Mouse (Mus musculus): ENCODE results near the gene Zer1.

Gene Zer1

DNA sequence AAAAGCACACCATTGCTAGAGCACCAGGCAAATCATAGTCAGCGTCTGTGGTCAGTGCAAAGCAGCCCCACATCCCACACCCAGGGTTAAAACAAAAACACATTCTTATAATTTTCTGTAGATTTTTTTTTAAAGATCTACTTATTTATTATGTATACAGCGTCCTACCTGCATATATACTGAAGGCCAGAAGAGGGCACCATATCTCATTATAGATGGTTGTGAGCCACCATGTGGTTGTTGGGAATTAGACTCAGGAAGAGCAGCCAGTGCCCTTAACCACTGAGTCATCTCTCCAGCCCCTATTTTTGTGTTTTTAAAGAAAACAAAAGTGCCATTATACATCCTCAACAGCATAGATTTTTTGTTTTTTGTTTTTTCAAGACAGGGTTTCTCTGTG, 4.4 kb upstream of the Zer1 start:
- peak in 1 of 2 experiments; percentile 51 for DNase-seq (ENCODE audit: low spot score in 2 of 2)

- no peak for DNase-seq (ENCODE audit: low spot score in 2 of 2)
Measured at GRCm38 (mm10) chr2:30123729-30124471, 485 bp downstream of the Zer1 start.

DNA sequence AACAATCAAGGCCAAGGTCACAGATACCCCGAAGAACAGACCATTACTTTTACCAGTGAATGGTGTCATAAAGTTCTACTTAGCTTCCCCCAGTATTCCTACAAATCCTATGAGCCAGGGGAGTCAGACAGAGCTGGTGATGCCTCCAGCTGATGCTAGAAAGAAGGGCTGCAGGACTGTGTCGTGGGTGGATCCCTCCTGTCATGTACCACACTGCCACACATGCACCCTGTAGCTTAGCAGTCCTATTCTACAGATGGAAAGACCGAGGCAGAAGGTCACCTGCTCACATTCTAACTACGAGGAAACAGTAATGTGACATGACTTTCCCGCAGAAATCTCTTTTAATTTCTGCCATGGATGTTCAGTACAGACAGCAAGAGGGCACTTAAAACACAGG, 1.6 kb downstream of the Zer1 start:
- DNase-seq (ENCODE audit: low spot score in 2 of 2) = no peak

DNA sequence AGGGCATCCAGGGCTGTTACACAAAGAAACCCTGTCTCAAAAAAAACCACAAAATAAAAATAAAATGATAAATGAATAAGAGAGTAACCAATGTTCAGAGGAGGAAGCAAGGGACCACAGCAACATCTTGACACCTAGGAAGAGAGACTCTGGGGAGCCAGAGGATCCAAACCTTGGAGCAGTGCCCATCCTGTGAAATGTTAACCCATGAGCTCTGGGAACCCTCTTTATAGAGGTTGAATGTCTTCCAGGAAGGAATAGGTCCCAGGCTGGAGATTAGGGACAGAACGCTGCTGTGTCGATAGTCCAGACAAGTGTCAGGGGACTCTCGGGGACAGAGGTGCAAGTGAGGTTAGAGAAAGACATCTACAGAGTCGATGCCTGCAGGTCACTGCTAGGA, 4.1 kb downstream of the Zer1 start:
- no peak for DNase-seq (ENCODE audit: low spot score in 2 of 2)

DNA sequence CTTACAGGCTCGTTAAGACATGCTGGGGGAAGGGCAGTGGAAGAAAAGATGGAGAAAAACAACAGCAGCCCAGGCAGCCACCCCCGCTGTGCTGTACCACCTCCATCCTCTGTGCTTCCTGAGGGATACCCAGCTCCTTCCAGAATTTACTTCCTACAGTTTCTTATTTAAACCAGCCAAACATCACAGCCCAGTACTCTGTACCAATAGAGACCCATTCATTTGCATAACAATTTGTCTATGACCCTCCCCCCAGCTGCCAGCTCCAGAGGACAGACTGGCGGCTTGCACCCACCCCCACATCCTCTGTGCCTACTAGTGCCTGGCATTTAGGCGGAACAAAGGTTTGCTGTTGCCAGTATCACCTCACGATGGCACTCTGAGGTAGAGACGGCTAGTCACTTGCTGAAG, 4.7 kb downstream of the Zer1 start:
- DNase-seq (ENCODE audit: low spot score in 2 of 2) = peak; percentile 79 to 82

DNA sequence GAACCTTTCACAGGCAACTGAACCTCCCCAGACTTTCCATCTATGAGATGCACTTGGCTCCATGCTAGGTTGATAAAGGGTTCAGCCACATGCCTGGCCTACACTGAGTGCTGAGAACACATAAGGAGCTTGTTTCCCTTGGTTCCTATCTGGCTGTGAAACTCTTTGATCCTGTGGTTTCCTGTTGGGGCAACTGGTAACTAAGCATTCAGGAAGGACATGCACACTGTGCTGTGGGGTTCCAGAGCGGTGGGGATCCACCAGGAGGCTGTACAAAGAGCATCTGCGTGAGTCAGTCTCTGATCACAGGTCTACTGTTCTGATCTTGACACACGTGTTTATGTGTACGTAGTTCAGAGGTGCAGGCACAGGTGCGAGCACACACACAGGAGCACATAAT, 11.8 kb downstream of the Zer1 start:
- DNase-seq (ENCODE audit: low spot score in 2 of 2) = no peak

GRCm38 (mm10) chr2:30111500-30111899, 12.9 kb downstream of the Zer1 start:
- DNase-seq (ENCODE audit: low spot score in 2 of 2) = no peak

- no peak for DNase-seq (ENCODE audit: low spot score in 2 of 2)
Measured at GRCm38 (mm10) chr2:30108260-30108659, 16.1 kb downstream of the Zer1 start.

DNA sequence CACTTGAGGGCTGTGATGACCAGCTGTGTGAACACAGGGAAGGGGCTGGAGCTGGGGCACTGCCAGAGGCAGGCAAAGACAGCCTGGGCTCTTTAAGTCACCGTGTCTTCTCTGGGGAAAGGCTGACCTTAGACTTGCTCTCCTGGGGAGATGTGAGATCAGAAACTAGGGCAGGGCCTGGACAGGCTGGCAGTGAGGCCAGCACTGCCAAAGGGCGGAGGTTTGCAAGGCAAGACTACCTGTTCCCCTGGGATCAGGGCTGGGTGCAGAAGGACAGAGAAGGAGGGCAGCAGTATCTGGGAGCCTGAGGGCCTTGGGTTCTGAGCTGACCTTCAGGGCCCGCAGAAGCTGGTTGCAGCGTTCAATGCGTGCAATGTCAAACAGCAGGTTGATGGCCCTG, 16.7 kb downstream of the Zer1 start:
- DNase-seq (ENCODE audit: low spot score in 2 of 2) = no peak

GRCm38 (mm10) chr2:30106364-30106763, 18.0 kb downstream of the Zer1 start:
- peak; percentile 55 to 64 for DNase-seq (ENCODE audit: low spot score in 2 of 2)

DNA sequence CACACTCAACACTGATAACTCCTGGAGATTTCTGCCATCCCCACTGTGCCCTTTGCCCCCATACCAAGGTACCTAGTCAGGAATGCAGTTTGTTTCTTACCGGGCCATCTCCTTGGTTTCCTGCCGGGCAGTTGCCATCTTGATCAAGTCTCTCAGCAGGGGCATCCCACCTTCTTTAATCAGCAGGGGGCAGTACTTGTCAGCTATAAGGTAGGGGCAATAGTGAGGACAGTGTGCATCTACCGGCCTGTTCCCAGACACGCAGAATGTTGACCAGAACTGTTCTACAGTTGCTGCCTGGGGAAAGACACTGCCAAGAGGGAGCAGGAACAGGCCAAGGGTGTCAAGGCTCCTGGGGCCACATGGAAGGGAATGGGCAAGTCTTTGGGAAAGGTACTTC, 24.2 kb downstream of the Zer1 start:
- DNase-seq (ENCODE audit: low spot score in 2 of 2) = no peak

DNA sequence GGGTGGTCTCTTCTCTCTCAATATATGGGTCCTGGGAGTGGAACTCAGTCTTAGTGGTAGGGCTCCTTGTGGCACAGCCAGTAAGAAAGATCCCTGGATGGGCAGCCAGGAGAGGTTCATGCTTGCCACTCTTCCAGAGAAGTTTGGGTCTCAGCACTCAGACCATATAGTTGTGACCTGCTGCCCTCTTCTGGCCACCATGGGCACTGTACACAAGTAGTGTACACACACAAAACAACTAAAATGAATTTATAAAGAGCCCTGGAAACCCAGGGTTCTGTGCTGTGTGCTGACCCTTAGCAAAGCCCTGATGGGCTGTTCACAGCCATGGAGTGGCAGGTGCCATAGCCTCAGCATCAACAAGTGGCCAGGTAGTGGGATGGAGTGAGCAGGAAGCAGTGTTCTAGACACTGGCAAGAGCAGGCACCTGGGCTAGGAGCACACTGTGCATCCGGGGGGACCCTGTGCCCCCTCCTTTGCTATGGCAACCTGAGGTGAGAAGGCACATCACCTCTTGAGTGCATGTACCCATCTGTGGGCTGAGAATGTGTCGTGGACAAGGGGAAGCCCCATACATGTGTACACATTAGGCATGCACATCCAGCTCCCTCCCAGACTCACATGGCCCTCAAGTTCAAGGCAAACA, 28.4 kb downstream of the Zer1 start:
- peak; percentile 46 to 61 for DNase-seq (ENCODE audit: low spot score in 2 of 2)

GRCm38 (mm10) chr2:30094208-30094588, 30.2 kb downstream of the Zer1 start:
- peak in 1 of 2 experiments; percentile 29 for DNase-seq (ENCODE audit: low spot score in 2 of 2)

- DNase-seq (ENCODE audit: low spot score in 2 of 2) = peak; percentile 99
Measured at GRCm38 (mm10) chr2:30093471-30094207, 30.7 kb downstream of the Zer1 start, which contains the start of gene Zdhhc12. TSS of gene Zdhhc12 (minus strand) at chr2:30093648.

GRCm38 (mm10) chr2:30092280-30092918, 32.0 kb downstream of the Zer1 start:
- DNase-seq (ENCODE audit: low spot score in 2 of 2) = no peak

DNA sequence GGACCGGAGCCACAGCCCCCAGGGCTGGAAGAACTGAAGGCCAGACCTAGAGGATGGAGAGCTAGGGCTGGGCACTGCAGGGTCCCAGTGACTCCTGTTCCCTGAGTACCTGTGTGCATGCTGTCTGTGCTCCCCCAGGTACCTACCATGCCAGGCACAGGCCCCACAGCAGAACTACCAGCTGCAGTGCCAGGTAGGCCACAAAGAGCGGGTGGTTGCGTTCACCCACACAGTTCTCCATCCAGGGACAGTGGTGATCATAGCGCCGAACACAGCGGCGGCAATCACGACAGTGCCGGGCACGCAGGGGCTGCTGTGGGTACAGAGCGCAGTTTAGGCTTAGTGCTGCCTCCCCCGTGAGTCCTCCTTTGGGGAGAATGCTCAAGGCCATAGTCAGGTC, 32.9 kb downstream of the Zer1 start:
- DNase-seq (ENCODE audit: low spot score in 2 of 2) = no peak

- no peak for DNase-seq (ENCODE audit: low spot score in 2 of 2)
Measured at GRCm38 (mm10) chr2:30087310-30087709, 37.1 kb downstream of the Zer1 start.

DNA sequence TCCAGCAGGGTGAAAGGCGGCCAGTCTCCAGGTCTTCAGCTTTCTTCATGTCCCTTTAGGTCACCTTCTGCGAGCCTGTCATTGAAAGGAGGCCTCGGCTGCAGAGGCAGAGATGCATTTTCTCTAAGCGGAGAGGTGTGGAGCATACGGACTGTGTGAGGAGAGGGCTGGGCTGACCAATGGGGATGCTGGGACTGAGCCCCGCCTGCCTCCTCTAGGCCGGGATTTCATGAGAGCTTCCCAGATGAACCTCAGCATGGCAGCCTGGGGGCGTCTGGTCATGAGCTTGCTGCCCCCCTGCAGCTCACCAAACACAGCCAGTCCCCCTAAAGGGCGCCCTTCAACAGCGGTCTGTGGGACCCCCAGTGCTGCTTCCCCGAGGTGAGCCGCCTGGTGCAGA, 39.8 kb downstream of the Zer1 start:
- no peak for DNase-seq (ENCODE audit: low spot score in 2 of 2)

- DNase-seq (ENCODE audit: low spot score in 2 of 2) = peak; percentile 51 to 54
Measured at GRCm38 (mm10) chr2:30084113-30084512, 40.3 kb downstream of the Zer1 start.

DNA sequence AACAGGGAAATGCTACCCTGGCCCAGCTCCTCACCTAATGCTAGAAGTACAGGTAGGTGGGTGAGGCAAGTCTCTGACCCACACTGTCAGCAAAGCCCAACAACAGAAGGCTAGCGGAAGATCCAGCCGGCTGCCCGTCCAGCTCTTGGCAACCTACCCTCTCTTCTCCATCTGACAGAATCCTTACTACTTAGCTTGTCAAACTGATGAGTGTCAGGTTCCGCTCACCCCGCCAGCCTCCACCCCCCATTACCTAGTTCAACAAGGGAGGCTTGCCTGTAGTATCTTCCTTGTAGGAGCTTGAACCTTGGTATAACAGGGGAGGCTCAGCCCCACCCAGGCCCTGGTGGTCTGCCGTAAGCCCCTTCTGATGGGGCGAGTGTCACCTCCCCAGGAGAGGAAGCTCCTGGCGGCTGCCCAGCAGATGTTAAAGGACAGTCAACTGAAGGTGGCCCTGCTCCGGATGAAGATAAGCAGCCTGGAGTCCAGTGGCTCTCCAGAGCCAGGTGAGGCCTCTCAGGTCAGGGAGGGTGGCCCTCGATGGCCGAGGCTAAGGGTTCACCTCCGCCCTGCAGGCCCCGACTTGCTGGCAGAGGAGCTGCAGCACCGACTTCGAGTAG, 44.1 kb downstream of the Zer1 start:
- DNase-seq (ENCODE audit: low spot score in 2 of 2) = no peak

GRCm38 (mm10) chr2:30078760-30079159, 45.6 kb downstream of the Zer1 start:
- no peak for DNase-seq (ENCODE audit: low spot score in 2 of 2)

- no peak for DNase-seq (ENCODE audit: low spot score in 2 of 2)
Measured at GRCm38 (mm10) chr2:30078349-30078712, 46.1 kb downstream of the Zer1 start.
